Mouse (Mus musculus) kidney, postnatal 10 days (tissue): ENCODE measurements around the gene Map2k5.
A peak's percentile ranks its signal among the peaks of the same experiment; 100 is the strongest.

Experiments used
- DNase-seq: peaks from one replicate; pipeline ENCODE4 v3.0.0; 2021; ENCODE audit warnings: mixed read lengths

Gene Map2k5

DNA sequence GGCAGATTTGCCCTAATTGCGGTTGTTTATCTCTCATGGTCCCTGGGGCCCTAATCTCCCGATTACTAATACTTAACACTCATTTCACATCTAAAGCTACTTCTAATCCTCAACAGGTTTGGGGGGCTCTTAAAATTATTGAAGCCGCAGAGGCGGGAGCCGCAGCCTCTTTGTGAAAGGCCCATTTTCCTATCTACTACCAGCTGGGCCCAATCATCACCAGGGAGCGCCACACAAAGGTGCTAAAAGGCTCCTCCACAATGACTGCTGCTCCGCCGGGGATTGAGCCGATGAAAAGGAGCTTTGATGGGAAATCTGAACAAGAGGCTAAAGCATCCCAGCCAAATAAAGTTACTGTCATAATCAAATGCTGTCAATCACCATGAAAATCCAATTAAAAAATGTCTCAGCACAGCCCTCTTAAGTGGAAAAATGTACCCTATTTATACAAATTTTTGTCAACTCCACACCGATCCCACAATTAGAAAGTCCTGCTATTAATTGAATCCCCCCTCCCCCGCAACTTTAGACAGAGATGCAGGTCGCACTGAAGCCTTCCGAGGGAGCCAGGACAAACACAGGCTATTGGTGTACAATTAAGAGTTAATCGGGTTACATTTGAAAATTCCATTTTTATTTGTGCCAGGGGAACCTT lies 195.3 kb downstream of the Map2k5 start:
- DNase-seq = no peak

DNA sequence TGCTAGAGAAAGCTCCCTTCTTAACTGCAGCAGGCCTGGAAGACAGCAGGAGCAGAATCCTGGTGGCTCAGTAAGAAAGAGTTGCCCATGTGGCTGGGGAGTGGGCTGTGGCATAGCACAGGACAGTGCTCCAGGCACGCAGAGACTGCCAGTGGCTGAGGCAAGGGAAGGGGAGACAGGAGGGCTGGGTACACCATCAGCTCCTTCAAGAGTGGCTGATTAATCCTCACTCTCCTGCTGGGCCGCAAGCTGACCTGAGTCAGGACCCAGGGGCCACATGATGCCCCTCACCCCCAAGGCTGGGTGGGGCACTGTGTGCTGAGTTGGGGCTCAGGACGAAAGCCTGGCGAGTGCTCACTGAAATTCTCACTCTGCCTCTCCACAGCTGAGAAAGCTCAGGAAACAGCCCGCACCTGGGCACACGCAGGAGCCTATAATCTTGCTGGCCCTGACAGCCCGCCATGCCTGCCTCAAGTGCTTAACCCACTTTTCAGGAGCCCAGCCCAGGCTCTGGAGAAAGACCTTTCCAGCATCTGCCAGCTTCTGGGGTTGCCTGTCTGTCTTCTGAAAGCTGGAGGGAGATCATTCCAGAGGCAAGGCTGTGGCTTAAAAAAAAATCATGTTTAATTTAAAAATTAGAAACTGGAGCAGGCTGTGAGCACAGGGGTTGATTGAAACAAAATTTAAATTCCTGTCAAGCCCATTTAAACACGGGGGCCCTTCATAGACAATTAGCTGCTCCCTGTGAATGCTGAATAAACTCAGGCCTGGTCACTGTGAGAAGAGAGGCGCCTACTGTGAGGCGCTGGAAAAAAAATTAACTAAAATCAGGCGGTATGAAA lies 196.1 kb downstream of the Map2k5 start:
- DNase-seq = no peak

DNA sequence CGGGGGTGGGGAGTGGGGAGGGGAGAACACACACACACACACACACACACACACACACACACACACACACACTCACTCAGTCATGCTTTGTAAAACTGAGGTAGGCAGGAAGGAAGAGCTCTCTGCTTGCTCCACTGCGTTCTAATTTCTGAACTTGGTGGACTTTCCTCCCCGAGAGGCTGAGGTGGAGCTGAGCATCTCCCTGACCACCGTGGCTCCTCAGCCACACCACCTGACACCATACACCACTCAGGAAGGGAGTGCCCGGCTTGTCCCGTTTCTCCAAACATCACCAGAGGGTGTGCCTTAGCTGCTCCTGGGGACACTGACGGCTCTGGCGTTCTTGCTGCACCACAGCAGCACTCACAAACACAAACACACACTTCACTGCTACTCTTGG lies 199.4 kb downstream of the Map2k5 start:
- no peak for DNase-seq

DNA sequence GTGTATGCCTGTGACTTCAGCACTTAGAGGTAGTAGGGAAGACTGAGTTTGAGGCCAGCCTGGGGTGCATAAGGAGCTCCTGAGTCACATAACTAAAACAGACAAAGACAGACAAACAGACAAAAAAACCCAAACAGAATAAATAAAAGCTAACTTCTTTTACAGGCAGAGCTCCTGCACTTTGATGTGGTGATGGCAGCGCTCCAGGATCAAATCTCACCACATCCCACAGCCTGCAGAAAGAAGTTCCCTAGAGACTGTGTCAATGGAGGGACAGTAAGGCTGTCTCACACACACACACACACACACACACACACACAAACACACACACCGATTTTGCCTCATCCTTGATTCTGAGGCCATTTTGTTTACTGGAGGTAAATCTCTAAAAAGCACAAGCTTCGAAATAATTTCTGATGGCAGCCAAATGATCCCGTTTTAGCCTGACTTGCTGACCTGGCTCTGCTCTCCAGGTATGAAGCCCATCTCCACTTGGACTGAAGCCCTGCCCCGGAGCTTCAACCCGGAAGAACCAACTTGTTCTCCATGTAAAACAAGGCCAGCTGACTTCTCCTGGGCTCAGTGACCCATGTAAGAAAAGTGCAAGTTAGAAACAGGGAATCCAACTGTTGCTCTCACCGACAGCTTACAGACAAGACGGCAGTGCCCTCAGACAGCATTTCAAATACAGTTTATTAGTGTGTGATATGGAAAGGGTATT lies 203.5 kb downstream of the Map2k5 start:
- DNase-seq = no peak

DNA sequence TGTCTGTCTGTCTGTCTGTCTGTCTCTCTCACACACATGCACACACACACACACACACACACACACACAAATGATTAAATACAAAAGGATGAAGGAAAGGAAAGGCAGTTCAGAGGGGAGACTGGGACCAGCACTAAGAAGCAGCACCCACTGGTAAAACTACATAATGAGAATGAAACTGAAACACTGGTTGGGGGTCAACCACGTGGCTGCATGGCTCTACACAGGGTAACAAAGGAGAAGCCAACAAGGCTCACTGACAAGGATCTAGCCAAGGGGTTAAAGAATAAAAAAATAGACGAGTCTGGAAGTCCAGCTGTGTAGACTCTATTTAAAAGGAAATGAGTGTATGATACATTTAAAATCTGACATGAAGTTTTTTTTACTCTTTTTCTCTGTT lies 205.8 kb downstream of the Map2k5 start:
- no peak for DNase-seq

DNA sequence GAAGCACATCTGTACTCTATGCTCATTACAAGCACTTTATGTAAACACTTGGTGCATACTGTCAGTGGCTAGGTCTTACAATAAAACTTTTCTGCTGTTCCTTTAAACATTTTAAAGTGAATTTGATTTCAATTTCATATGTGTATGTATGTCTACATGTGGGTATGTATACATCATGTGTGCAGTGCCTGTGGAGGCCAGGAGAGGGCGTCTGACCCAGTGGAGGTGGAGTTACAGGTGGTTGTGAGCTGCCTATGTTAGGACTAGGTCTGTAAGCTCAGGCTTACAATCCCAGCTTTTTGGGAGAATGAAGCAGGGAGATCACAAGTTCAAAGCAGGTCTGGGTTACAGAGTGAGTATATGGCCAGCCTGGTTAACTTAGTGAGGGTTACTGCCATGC lies 208.6 kb downstream of the Map2k5 start:
- DNase-seq = no peak

DNA sequence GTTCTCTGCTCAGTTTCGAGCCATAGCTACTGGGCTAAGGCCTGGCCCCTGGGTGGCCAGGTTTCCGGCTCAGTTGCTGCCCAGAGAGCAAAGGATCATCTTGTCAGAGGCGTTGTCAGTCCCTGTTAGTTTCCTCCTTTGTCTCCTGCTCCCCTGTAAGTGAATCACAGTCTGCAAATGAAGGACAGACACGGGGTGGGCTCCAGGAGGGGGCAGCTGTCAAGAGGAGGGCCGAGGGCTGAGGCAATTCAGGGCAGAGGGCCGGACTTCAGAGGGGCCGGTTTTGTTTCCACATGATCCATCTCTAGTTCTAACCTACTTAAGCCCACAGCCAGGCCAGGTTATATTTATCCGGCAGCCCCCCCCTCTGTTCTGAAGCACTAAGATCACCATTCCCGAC lies 212.6 kb downstream of the Map2k5 start:
- no peak for DNase-seq

DNA sequence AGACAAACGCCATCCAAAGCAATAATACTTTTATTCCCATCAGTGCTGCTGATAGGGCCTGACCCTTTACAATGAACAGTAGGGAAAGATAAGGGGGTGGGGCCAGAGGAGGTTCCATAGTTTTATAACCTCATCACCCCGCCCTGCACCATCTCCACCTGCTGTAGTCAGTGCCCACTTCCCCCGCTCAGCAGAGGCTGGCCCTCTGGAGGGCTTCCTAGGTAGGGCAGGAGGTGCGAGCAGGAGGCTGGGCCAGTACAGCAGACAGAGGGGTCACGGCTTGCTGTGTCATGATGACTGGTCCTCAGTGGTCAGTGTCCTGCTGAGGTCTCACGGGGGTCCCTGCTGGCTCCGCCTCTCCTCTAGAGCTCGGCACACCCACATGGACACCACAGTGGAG lies 213.9 kb downstream of the Map2k5 start:
- no peak for DNase-seq

DNA sequence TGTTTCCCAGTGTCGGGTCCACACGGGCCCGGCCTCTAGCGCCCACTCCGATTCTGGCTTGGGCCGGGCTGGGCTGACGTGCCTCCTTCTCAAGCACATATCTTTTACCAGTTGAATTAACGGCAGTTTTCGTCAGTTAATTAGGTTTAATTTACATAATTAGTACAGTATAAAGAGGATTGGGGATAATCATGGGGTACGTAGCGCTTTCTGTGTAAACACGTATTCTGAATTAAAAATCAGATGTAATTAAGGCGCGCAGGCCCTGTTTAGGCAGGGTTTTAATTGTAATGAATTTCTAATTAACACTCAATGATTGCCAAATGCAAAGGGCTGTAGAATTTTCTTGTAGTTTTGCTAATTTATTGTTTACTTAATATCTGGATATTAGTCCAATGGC lies 225.8 kb downstream of the Map2k5 start:
- no peak for DNase-seq

DNA sequence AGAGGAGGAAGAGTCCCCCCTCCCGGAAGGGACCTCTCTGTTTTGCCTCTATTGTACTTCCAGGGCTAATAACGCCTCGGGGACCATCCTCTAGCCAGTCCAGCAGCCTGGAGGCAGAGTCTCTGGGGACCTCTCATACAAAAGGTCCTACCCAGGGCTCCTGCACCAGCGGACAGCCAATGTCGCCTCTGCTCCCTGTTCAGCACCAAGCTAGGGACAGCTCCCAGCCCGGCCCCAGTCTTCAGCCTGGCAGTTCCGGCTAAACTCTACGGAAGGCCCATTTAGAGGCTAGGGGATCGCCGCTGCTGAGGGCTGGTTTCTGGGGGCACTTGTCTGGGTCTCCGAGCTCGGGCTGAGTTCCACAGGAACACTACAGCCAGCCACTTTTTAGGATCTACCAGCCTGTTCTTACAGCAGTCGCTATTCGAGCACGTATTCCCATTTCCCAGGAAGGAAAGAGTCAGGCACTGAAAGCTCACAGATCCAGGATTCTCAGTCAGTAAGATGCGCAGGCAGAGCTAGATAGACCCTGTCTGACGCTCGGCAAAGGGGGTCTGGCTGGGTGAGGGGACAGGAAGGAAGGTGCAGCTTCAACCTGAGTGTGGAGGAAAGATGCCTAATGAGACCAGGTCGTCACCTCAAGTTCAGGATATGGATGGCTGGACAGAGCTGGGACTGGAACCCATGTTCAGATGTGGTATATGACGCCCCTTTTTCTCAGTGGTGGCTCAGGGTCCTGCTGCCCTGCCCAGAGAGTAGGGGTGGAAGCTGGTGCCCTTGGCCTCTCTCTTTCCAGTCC lies 226.4 kb downstream of the Map2k5 start:
- peak; percentile 93 for DNase-seq

DNA sequence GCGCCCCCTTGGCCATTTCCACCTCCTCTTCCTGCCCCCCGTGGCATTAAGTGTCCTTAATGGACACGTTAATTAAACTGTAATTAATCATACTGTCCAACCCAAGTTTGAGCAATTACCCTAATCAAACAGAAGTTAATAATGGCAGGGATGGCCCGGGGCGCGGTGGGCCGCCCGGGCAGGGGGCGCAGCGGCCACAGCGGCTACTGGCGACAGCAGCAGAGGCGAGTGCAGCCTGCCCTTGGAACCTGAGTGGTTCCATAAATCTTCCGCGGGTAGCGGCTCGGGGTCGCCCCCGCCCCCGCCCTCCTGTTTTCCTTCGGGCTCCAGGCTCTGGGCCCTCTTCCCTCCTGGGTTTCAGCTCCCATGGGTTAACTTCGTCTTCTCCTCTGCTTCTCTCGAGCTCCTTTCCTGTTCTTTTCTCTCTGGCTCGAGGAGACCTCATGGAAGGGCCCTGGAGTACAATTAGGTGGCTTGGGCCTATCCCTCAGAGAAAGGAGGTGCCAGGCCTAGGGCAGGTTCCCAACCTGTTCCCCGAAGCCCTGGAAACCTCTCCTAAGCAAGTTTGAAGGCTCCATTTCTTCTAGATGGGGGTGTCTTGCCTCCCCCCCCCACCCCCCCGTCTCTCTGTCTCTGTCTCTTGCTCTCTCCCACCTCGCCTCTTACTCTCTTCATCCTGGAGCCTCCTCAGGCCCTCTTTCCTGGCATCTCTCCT lies 227.5 kb downstream of the Map2k5 start:
- no peak for DNase-seq

DNA sequence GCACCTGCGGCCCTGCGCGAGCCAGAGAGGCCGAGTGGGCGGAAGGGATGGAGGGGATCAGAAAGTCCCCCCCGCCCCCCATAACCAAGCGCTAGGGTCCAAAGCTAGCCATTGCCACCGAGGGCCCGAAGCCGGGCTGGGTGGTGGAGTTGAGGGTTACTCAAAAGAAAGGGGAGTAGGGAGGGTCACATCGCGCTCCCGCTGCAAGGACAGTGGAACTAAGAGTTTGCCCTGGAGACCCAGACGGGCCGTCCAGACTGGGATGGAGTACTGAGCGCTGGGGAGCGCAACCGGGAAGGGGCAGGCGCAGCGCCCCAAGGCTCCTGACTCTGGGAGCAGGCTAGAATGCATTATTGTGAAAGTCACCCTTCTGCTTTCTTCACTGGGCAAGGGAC lies 228.3 kb downstream of the Map2k5 start:
- DNase-seq = no peak

DNA sequence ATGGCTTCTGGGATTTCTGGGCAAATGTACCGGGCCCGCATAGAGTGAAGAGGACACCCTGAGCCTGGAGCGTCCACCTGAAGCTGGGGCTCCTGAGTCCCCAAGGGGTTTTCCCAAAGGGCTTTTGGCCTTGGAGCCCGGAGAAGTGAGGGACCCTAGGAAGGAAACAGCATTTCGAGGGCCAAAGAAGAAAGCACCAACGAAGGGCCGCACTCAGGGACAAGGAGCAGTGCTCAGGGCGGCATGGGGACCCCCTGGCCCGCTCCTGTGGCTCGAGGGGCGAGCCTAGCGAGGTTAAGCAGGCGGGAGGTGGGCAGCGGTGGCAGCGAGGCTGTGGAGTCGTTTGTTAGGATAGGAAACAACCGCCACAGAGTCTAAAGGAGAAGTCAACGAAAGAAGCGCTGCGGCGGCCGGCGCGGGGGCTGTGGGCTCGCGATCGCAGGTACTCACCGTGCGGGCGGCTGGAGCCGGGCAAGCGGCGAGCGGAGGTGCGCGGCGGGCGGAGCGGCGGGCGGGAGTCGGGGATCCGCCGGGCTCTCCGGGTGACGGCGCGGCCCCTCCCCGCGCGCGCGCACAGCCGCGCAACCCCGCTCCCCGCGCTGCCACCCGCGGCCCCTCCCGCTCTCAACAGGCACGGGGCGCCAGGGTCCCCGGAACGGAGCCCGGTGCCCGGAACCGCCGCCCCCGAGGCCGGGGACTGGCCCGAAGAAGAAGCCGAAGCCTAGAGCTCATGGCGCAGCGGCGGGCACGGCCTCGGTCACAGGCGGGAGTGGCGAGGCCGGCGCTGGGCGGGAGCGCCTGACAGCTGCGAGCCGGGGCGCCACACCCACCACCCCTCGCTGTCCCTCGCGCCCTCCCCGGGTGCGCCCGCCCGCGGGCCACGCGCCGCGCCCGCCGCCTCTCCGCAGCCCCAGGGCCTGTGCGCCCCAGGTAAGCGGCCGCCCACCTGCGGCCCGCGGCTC lies 229.0 kb downstream of the Map2k5 start, which contains the start of gene Skor1:
Skor1 (minus strand) TSS at position 552 of the 962 bp plus-strand sequence.
- DNase-seq = no peak

DNA sequence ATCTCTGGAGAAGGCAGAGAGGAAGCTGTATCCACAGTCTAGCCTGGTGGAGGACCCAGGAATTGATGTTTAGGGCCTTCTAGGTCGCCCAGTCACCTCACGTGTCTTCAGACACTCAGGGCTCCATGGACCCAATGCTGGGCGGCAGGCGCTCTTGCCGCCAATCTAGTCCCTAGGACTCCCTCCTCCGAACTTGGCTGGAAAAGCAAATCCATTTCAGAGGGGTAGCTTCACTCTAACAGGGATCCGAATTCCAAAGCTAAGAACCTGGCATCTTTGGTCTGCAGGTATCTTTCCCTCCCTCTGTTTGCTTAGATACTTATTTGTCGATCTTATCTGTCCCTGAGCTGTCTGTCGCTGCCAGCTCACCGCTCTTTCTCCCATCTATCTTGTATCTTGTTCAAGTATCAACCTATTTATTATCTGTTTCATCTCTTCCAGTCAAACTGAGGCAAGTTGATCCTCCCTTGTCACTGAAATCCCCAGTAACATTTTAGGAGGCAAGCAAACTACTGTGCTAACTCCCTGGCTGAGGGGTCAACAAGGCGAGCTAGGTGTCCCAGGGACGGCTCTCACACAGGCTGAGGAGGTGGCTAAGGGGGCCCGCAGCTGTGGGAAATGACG lies 229.8 kb downstream of the Map2k5 start:
- no peak for DNase-seq

DNA sequence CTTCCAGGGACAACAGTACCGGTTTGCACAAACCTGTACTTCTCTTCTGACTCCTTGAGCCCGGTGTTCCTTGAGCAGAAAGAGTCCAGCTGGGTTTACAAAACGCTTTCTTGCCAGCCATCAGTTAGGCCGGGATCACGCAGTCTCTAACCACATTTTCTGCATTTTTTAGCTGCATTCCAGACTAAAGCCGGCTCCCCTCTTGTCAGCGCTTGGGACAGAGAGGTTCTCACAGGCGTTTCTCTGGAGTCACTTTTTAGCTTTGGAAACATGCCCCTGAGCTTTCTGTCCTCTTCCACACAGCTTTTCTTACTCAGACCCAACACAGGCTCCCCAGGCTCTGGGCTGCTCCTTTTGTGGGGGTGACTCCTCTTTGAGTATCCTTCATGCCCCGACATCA lies 230.4 kb downstream of the Map2k5 start:
- no peak for DNase-seq

DNA sequence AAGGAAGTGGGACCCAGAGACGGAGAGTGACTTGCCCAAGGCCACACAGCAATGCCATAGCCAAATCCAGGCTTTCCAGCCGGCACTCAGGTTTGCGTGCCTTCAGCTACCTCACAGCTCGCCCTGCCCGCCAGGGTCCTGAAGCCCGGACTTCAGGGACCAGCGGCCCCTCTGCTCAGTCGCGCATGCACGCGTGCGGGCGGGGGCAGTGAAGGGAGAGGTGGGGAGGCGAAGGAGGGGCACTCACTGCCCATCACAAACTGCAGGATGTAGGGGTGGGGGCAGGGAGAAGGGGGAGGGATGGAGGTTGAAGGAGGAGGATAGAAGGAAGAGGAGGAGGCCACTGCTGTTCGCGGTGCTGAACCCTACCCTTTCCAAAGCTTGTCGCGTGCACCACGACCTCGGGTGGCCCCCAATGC lies 230.8 kb downstream of the Map2k5 start:
- no peak for DNase-seq

DNA sequence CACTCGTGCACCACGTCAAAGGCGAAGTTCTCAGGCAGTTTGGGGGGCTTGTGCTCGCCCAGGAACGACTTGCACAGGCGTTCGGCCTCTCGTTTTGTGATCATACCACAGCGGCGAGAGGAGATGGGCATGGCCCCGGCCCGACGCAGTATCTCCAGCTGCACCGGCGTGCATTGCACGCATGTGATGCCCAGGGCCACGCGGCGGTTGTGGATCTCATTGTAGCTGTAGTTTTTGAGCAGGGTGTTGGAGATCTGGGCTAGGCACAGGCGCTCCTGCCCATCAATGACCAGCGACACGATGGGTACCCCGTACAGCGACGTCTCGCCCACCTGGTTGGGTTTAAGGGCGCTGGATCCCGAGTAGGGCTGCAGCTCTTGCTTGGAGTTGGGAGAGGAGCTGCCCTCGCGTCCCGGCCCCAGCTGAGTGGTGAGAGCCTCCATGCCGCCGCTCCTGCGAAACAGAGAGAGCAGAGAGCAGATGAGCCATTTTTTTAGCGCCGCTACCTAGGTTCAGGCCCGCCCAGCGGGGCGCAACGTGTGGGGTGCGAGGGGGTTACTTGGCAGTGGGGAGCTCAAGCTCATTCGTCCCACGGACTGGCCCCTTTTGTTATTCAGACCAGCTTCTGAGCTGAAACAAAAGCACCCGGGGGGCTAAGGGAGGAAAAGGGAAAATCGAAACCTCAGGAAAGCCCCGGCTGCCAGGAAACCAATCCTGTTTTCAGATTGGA lies 231.4 kb downstream of the Map2k5 start:
- DNase-seq = no peak

DNA sequence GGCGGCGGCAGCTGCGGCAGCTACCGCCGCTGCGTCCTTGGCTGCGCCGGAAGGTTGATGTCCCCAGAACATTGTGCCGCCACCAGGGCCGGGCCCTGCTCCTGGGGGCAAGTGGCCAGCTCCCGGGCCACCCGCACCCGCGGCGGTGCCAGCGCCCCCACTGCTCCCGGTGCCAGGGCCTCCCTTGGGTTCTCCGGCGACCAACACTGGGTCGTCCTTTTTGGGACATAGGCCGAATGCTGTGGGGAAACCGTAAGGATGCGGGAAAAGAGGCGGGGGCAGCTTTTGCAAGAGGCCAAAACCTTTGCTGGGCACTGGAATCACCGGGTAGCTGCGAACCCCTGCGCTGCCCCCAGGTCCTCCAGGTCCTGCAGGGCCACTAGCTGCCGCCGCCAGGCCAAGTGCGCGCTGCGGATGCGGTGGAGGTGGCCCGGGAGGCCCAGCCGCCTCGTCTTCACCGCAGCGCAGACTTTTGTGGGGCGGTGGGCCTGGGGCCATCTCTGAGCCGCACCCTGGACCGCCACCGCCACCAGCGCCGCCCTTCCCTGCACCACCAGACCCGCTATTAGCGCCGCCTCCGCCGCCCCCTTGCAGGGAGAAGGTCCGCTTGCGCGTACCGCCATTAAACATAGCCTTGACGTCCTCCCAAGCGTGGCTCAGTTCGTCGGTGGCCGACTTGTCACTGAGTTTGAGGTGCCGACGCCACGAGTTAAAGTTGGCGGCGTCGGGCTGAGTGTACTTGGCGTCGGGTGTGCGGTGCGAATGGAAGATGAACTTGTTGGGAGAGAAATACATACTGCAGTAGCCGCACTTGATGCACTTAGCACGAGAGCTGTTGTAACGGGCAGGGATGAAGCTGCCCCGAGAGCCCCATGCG lies 232.2 kb downstream of the Map2k5 start:
- no peak for DNase-seq
